Mouse (Mus musculus) bone marrow, adult 2 months (tissue): ENCODE measurements around the gene Copg1.

Experiments used
- CTCF ChIP-seq: fragments of 200-500 bp; IDR thresholded peaks from 2 replicates; pipeline ENCODE4 v1.5.1; 2011; ENCODE audit warnings: low read length, control low read depth; ENCODE audit not compliant: control insufficient read depth, insufficient read depth
- POLR2A ChIP-seq: fragments of 200-500 bp; IDR thresholded peaks from 2 replicates; pipeline ENCODE4 v1.6.1; 2011; ENCODE audit warnings: low read depth, mild to moderate bottlenecking, control low read depth, low read length, borderline replicate concordance; ENCODE audit not compliant: control insufficient read depth

- TF ChIP-seq POLR2A (no peak), CTCF (no peak)
Observed at GRCm38 (mm10) chr6:87845031-87845695, 42.5 kb upstream of the Copg1 start.
